11 mouse cellular contexts compared by ENCODE assay signal in genomic region chr2:21028605-21029004, GRCm38 (mm10). TPM values are rescaled to one million over a fixed set of nuclear protein-coding genes. Genes with fewer than 3 reads are reported as not detected.
DNase-seq lines count a peak whose midpoint lies in the region; ATAC-seq and TF ChIP-seq lines count a peak whose summit lies in the region.
"Had no signal": no experiment of that assay in that cellular context is flagged by ENCODE, and none has a peak within 500 bp of the region (broad histone marks: within the 10 kb centered on the region; RNA-seq: fewer than 3 reads in every experiment).

No protein-coding gene starts in this region.

- H3K9me3 ChIP-seq in kidney, embryonic 16.5 days (ENCODE audit: low read length), result no peaks in the 10 kb centered on the region
- no peaks in the 10 kb centered on the region for H3K9me3 ChIP-seq in intestine, embryonic 15.5 days
- H3K9me3 ChIP-seq in forebrain, embryonic 16.5 days (ENCODE audit: control insufficient read depth, low read length), result 0 out of 2 replicates have a peak, but pooled peaks cover 2% of the 10 kb centered on the region
- H3K9me3 ChIP-seq: limb, embryonic 12.5 days had no signal

- no peak overlapping the region for H3K4me3 ChIP-seq in kidney, embryonic 16.5 days (ENCODE audit: low read length)
- no peak overlapping the region for H3K4me3 ChIP-seq in intestine, embryonic 15.5 days (replicated peaks)
- no peak overlapping the region for H3K4me3 ChIP-seq in forebrain, embryonic 16.5 days (replicated peaks; ENCODE audit: low read length)
- H3K4me3 ChIP-seq in kidney, adult 2 months (ENCODE audit: insufficient read depth, low read depth, low read length), result no peak overlapping the region
- H3K4me3 ChIP-seq: embryonic facial prominence, embryonic 13.5 days; limb, embryonic 12.5 days had no signal

- no peak for TF ChIP-seq CTCF in kidney, adult 2 months (conservative IDR thresholded peaks at IDR 0.05; ENCODE audit: insufficient read depth, insufficient read length, low read depth, low read length)

- no peak for TF ChIP-seq POLR2A in kidney, adult 2 months (IDR thresholded peaks at IDR 0.05; ENCODE audit: low read depth, low read length)

- no peak overlapping the region for H3K4me2 ChIP-seq in kidney, embryonic 16.5 days (replicated peaks; ENCODE audit: low read depth, low read length)
- no peak overlapping the region for H3K4me2 ChIP-seq in intestine, embryonic 15.5 days (replicated peaks)
- no peak overlapping the region for H3K4me2 ChIP-seq in forebrain, embryonic 16.5 days (ENCODE audit: low read length)
- H3K4me2 ChIP-seq: embryonic facial prominence, embryonic 13.5 days; limb, embryonic 12.5 days had no signal

- DNase-seq in kidney, postnatal 36 days, result no peak
- DNase-seq in forelimb bud, embryonic 11.5 days (ENCODE audit: low read depth, low spot score), result peak; percentile 35
- peak; percentile 34 to 76 for DNase-seq in lung, postnatal 4 days
- DNase-seq in liver, result no peak
- DNase-seq in kidney, adult 2 months, result no peak

- H3K27me3 ChIP-seq in kidney, embryonic 16.5 days (ENCODE audit: insufficient read depth, low read length), result no peaks in the 10 kb centered on the region
- no peaks in the 10 kb centered on the region for H3K27me3 ChIP-seq in intestine, embryonic 15.5 days (replicated peaks)
- no peaks in the 10 kb centered on the region for H3K27me3 ChIP-seq in forebrain, embryonic 16.5 days (replicated peaks; ENCODE audit: control insufficient read depth, insufficient read depth, low read length)
- H3K27me3 ChIP-seq in kidney, adult 2 months (replicated peaks; ENCODE audit: control insufficient read depth, insufficient read depth, low read length), result no peaks in the 10 kb centered on the region
- H3K27me3 ChIP-seq: embryonic facial prominence, embryonic 13.5 days; limb, embryonic 12.5 days; Patski had no signal

- no peaks in the 10 kb centered on the region for H3K36me3 ChIP-seq in kidney, embryonic 16.5 days (ENCODE audit: insufficient read depth, low read length)
- no peaks in the 10 kb centered on the region for H3K36me3 ChIP-seq in intestine, embryonic 15.5 days
- no peaks in the 10 kb centered on the region for H3K36me3 ChIP-seq in forebrain, embryonic 16.5 days (ENCODE audit: control insufficient read depth, insufficient read depth)
- H3K36me3 ChIP-seq in kidney, adult 2 months (ENCODE audit: control insufficient read depth, insufficient read depth, low read length), result no peaks in the 10 kb centered on the region
- H3K36me3 ChIP-seq: embryonic facial prominence, embryonic 13.5 days; limb, embryonic 12.5 days had no signal

- no peak overlapping the region for H3K27ac ChIP-seq in kidney, embryonic 16.5 days (ENCODE audit: low read length)
- no peak overlapping the region for H3K27ac ChIP-seq in intestine, embryonic 15.5 days
- no peak overlapping the region for H3K27ac ChIP-seq in forebrain, embryonic 16.5 days (ENCODE audit: low read length)
- no peak overlapping the region for H3K27ac ChIP-seq in kidney, adult 2 months (ENCODE audit: insufficient read depth, low read depth, low read length)
- H3K27ac ChIP-seq: embryonic facial prominence, embryonic 13.5 days; limb, embryonic 12.5 days had no signal

- 43% methylated on average over 2 of the region's 2 CpGs for WGBS in kidney, embryonic 16.5 days
- 20% methylated on average over 2 of the region's 2 CpGs for WGBS in intestine, embryonic 15.5 days
- WGBS in forebrain, embryonic 16.5 days, result 17% methylated on average over 2 of the region's 2 CpGs
- 29% methylated on average over 2 of the region's 2 CpGs for WGBS in kidney, adult 2 months

- H3K4me1 ChIP-seq in kidney, embryonic 16.5 days (ENCODE audit: insufficient read depth, low read length), result no peaks in the 10 kb centered on the region
- H3K4me1 ChIP-seq in intestine, embryonic 15.5 days (replicated peaks), result peaks cover 5% of the 10 kb centered on the region
- H3K4me1 ChIP-seq in forebrain, embryonic 16.5 days (replicated peaks; ENCODE audit: control insufficient read depth, insufficient read depth, low read length), result no peaks in the 10 kb centered on the region; the same call in 1 of the 2 replicates
- H3K4me1 ChIP-seq in kidney, adult 2 months (ENCODE audit: control insufficient read depth, insufficient read depth, low read length), result no peaks in the 10 kb centered on the region
- H3K4me1 ChIP-seq: embryonic facial prominence, embryonic 13.5 days; limb, embryonic 12.5 days had no signal

- ATAC-seq in kidney, embryonic 16.5 days (ENCODE audit: low FRiP score, low TSS enrichment), result 0 out of 2 replicates have a peak, but pooled peaks have one; percentile 39
- 0 out of 2 replicates have a peak, but pooled peaks have one; percentile 63 for ATAC-seq in intestine, embryonic 15.5 days
- ATAC-seq in forebrain, embryonic 16.5 days, result no peak
- ATAC-seq: Patski had no signal

- no peak overlapping the region for H3K9ac ChIP-seq in kidney, embryonic 16.5 days (replicated peaks; ENCODE audit: low read length)
- no peak overlapping the region for H3K9ac ChIP-seq in intestine, embryonic 15.5 days
- H3K9ac ChIP-seq in forebrain, embryonic 16.5 days (replicated peaks; ENCODE audit: low read depth, low read length), result no peak overlapping the region
- H3K9ac ChIP-seq: embryonic facial prominence, embryonic 13.5 days; limb, embryonic 12.5 days had no signal

RNA-seq across cellular contexts. Expression of gene Arhgap21, which starts 59.9 kb away (rescaled TPM):
- 9.2 and 11.2 TPM in 2 replicates for polyA plus RNA-seq in kidney, embryonic 16.5 days (2015; fragmentation: Nextera tagmentation; extraction: Ambion mirVana)
- 10.2 and 13.6 TPM in 2 replicates for polyA plus RNA-seq in intestine, embryonic 15.5 days (2015; fragmentation: Nextera tagmentation; extraction: Ambion mirVana)
- polyA plus RNA-seq in forebrain, embryonic 16.5 days (2015; fragmentation: Nextera tagmentation; extraction: Ambion mirVana), result 40.2 and 40.9 TPM in 2 replicates
- 9.5 and 11.3 TPM in 2 replicates for polyA plus RNA-seq in kidney, adult 2 months (2012; rRNA removed)

Comparison
In these comparisons a context has a peak if more than half of its experiments do, and no peak if none do; other contexts are left out.
1. DNase-seq: peak in forelimb bud, embryonic 11.5 days (single experiment) and lung, postnatal 4 days (2 of 2); none in kidney, postnatal 36 days (0 of 2), liver (single experiment) and kidney, adult 2 months (single experiment).